Comparison of ENCODE assay signal across 10 mouse cellular contexts in the genomic region with DNA sequence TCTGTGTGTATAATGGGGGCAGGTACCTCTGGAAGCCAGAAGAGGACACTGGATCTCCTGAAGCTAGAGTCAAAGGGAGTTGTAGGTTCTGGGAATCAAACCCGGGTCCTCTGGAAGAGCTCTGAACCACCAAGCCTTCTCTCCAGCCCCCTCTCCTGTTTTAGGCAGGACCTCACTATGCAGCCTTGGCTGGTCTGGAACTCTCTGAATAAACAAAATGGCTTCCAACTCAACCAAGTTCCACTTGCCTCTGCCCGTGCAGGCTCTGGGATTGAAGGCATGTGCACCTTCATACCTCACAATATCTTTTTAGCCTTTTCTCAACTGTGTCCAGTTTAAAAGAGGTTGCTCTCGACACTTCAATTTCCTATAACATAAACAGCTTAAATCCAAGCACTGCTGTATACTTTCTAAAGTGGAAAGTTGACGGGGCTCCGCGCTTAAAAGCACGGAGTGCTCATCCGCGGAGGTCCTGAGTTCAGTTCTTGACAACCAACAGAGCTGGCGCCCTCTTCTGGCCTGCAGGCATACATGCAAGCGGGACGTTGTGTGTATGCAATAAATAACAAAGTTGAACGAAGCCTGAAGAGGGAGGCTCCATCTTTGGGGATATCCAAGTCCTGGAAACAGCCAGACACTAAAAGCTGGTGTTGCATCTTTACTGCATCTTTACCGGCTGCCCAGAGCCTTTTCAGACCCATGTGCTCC. TPM values are rescaled to one million over a fixed set of nuclear protein-coding genes. Genes with fewer than 3 reads are reported as not detected.
DNase-seq lines count a peak whose midpoint lies in the region; ATAC-seq and TF ChIP-seq lines count a peak whose summit lies in the region.
"Had no signal": no experiment of that assay in that cellular context is flagged by ENCODE, and none has a peak within 500 bp of the region (broad histone marks: within the 10 kb centered on the region; RNA-seq: fewer than 3 reads in every experiment).

No protein-coding gene starts in this region.

- H3K9ac ChIP-seq in kidney, postnatal 0 days (ENCODE audit: low read depth, low read length): no peak overlapping the region
- H3K9ac ChIP-seq: hindbrain, embryonic 14.5 days; neural tube, embryonic 15.5 days had no signal

- TF ChIP-seq CTCF in kidney, postnatal 0 days (IDR thresholded peaks at IDR 0.05; ENCODE audit: low read depth): peak; percentile 53
- peak; percentile 42; the same call in 1 of the 2 replicates for TF ChIP-seq CTCF in brain, embryonic 14.5 days (IDR thresholded peaks at IDR 0.05; ENCODE audit: borderline replicate concordance, extremely low read depth, insufficient read depth, insufficient read length)
- TF ChIP-seq CTCF in small intestine, adult 2 months (IDR thresholded peaks at IDR 0.05; ENCODE audit: extremely low read depth, insufficient read length, insufficient replicate concordance, low read depth, low read length): peak; percentile 62; the same call in 1 of the 2 replicates

- no peak for ATAC-seq in kidney, postnatal 0 days (replicated peaks; ENCODE audit: low FRiP score, low read depth)

- TF ChIP-seq POLR2A in brain, embryonic 14.5 days (IDR thresholded peaks at IDR 0.05; ENCODE audit: borderline replicate concordance, extremely low read depth, insufficient read depth, insufficient read length, poor library complexity, severe bottlenecking): no peak
- TF ChIP-seq POLR2A in small intestine, adult 2 months (IDR thresholded peaks at IDR 0.05; ENCODE audit: low read depth, low read length): no peak

- H3K4me1 ChIP-seq in kidney, postnatal 0 days (replicated peaks; ENCODE audit: insufficient read depth, low read length): no peaks in the 10 kb centered on the region
- no peaks in the 10 kb centered on the region for H3K4me1 ChIP-seq in small intestine, adult 2 months (ENCODE audit: control insufficient read depth, insufficient read depth, insufficient read length, low read length)
- H3K4me1 ChIP-seq: neural tube, embryonic 15.5 days had no signal

- H3K36me3 ChIP-seq in kidney, postnatal 0 days (ENCODE audit: insufficient read depth, low read length): no peaks in the 10 kb centered on the region
- no peaks in the 10 kb centered on the region for H3K36me3 ChIP-seq in small intestine, adult 2 months (ENCODE audit: control insufficient read depth, insufficient read depth, low read length)
- H3K36me3 ChIP-seq: neural tube, embryonic 15.5 days had no signal

- 60% methylated on average over 14 of the region's 14 CpGs for WGBS in kidney, postnatal 0 days
- 54% methylated on average over 14 of the region's 14 CpGs for WGBS in small intestine, adult 2 months

- H3K27me3 ChIP-seq in kidney, postnatal 0 days (ENCODE audit: insufficient read depth, low read length): no peaks in the 10 kb centered on the region
- no peaks in the 10 kb centered on the region for H3K27me3 ChIP-seq in small intestine, adult 2 months (ENCODE audit: control insufficient read depth, insufficient read depth, low read length)
- H3K27me3 ChIP-seq: neural tube, embryonic 15.5 days had no signal

- no peak for DNase-seq in kidney, postnatal 0 days (ENCODE audit: low spot score)
- no peak for DNase-seq in kidney, adult 11 months
- peak; percentile 78 for DNase-seq in ES-CJ7 (ENCODE audit: low read depth, low spot score)
- DNase-seq in brain, embryonic 14.5 days (ENCODE audit: low read depth): peak; percentile 11
- no peak for DNase-seq in retina, embryonic 14.5 days (ENCODE audit: low spot score)
- DNase-seq in left cerebral cortex, adult 11 months (ENCODE audit: low spot score): no peak
- DNase-seq: cerebellum, postnatal 36 days had no signal

- no peak overlapping the region for H3K4me3 ChIP-seq in kidney, postnatal 0 days (replicated peaks; ENCODE audit: low read depth, low read length)
- no peak overlapping the region for H3K4me3 ChIP-seq in small intestine, adult 2 months (ENCODE audit: low read depth, low read length)
- H3K4me3 ChIP-seq: neural tube, embryonic 15.5 days had no signal

- H3K27ac ChIP-seq in kidney, postnatal 0 days: no peak overlapping the region
- H3K27ac ChIP-seq in small intestine, adult 2 months (ENCODE audit: insufficient read depth, low read depth, low read length): no peak overlapping the region
- H3K27ac ChIP-seq: hindbrain, embryonic 14.5 days; neural tube, embryonic 15.5 days had no signal

- H3K4me2 ChIP-seq in kidney, postnatal 0 days (ENCODE audit: low read length): no peak overlapping the region
- H3K4me2 ChIP-seq: hindbrain, embryonic 14.5 days; neural tube, embryonic 15.5 days had no signal

- no peaks in the 10 kb centered on the region for H3K9me3 ChIP-seq in kidney, postnatal 0 days (replicated peaks; ENCODE audit: low read length)
- H3K9me3 ChIP-seq: neural tube, embryonic 15.5 days had no signal

RNA-seq across cellular contexts. Expression of a gene that starts 14.5 kb away (rescaled TPM):
- polyA plus RNA-seq in kidney, postnatal 0 days (2015; fragmentation: Nextera tagmentation; extraction: Ambion mirVana): 0.13 and 0.24 TPM in 2 replicates
- polyA plus RNA-seq in brain, embryonic 14.5 days (2012; rRNA removed): 0.20 and 0.25 TPM in 2 replicates
- polyA plus RNA-seq in small intestine, adult 2 months (2012; rRNA removed): not detected in 2 replicates

RNA-seq across cellular contexts. Expression of a gene that starts 53.6 kb away (rescaled TPM):
- polyA plus RNA-seq in kidney, postnatal 0 days (2015; fragmentation: Nextera tagmentation; extraction: Ambion mirVana): 0.17 and 0.61 TPM in 2 replicates
- 0.05 and 0.25 TPM in 2 replicates for polyA plus RNA-seq in brain, embryonic 14.5 days (2012; rRNA removed)
- polyA plus RNA-seq in small intestine, adult 2 months (2012; rRNA removed): 0.15 TPM in 1 of 2 replicates, not detected in the other

Comparison
In these comparisons a context has a peak if more than half of its experiments do, and no peak if none do; other contexts are left out.
1. DNase-seq: peak in ES-CJ7 (single experiment) and brain, embryonic 14.5 days (single experiment); none in kidney, postnatal 0 days (single experiment), kidney, adult 11 months (single experiment), retina, embryonic 14.5 days (single experiment) and left cerebral cortex, adult 11 months (single experiment).
2. Peak in every context shown above with its lines, with median percentiles within 50 percentile points of each other: CTCF ChIP-seq.